Mouse (Mus musculus): Measurements from ENCODE around the gene Timm13. TPM values are rescaled to one million over a fixed set of nuclear protein-coding genes. Genes with fewer than 3 reads are reported as not detected.

Timm13 gene
- polyA plus RNA-seq, 1 experiment, result 199 TPM

DNA sequence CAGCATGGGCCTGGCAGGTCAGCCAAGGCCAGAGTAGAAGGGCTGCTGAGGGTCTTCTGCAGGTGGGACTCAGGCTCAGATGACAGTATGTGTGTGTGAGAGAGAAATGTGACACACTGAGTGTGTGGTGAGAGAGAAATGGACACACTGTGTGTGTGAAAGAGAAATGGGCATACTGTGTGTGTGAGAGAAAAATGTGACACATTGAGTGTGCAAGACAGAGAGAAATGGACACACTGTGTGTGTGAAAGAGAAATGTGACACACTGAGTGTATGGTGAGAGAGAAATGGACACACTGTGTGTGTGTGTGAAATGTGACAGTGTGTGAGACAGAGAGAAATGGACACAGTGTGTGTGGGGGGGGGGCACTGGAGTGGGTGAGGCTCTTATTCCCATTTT lies 11.1 kb upstream of the Timm13 start:
- DNase-seq (ENCODE audit: low read depth, low spot score), result no peak

DNA sequence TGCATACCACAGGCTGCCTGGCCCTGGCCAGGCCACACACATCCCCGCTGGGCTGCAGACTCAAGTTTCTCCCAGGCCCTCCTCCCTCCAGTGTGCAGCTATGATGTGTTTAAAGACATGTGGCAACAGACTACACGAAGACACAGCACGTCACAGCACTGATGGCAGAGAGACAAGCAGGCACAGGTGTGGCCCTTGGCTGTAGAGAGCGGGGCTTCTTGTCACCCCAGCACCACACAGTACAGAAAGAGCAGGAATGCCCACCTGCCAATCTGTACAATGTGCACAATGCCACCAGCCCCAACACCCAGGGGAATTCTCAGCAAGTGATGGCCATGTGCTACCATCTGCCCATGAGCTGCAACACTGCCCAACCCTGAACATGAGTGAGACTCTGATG lies 10.6 kb upstream of the Timm13 start:
- no peak for DNase-seq (ENCODE audit: low read depth, low spot score)
- 95% methylated on average over 4 of the region's 4 CpGs for WGBS

DNA sequence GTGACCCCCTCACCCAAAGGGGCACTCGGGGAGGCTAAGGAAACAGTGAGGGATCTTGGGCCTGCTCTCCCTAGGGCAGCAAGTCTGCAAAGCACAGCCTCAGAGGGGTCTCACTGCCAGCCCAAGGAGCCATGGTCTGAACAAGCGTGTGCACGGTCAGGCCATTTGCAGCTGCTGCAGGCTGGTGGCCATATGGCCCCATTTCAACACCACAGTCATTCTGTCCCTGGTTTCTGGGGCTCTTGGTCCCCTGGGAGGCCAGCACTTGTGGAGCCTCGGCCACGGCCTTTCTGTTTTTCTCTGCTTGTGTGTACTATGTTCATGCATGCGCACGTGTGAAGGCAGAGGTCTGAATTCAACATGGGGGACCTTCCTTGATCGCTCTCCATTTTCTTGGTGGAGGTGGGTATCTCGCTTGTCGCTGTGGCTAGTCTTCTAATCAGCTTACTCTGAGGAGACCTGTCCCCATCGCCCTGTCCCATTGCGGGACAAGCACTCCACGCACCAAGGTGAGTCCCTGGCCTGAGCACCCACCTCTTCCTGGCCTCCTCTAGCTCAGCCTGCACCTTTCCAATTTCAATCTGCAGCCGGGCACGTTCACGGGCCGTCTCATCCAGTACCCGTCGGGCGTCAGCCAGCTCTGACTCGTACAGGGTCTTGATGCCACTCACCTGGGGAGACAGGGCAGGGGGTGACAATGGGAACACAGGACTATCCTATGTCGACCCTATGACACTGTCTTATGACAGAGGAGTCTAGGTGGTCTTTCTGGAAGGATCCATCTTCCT lies 8.8 kb upstream of the Timm13 start:
- DNase-seq (ENCODE audit: low read depth, low spot score), result no peak
- 94% methylated on average over 22 of the region's 22 CpGs for WGBS

DNA sequence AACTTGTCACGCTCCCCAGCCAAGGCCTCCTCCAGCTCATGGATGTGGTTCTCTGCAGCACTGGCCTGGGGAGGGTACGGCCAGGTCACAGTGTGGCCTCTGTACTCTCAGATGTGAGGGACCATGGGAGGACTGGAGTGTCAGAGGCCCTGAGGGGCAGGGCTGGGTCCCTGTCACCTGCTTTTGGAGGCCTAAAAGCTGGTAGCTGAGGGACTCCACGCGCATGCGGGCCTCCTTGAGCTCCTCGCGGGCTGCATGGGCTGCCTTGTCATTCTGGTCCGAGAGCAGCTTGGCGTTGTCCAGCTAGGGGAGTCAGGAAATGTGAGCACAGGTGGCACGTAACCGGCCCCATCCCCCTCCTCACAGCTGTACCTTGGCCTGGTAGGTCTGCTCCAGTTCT lies 3.9 kb upstream of the Timm13 start:
- DNase-seq (ENCODE audit: low read depth, low spot score), result no peak
- 92% methylated on average over 11 of the region's 11 CpGs for WGBS

DNA sequence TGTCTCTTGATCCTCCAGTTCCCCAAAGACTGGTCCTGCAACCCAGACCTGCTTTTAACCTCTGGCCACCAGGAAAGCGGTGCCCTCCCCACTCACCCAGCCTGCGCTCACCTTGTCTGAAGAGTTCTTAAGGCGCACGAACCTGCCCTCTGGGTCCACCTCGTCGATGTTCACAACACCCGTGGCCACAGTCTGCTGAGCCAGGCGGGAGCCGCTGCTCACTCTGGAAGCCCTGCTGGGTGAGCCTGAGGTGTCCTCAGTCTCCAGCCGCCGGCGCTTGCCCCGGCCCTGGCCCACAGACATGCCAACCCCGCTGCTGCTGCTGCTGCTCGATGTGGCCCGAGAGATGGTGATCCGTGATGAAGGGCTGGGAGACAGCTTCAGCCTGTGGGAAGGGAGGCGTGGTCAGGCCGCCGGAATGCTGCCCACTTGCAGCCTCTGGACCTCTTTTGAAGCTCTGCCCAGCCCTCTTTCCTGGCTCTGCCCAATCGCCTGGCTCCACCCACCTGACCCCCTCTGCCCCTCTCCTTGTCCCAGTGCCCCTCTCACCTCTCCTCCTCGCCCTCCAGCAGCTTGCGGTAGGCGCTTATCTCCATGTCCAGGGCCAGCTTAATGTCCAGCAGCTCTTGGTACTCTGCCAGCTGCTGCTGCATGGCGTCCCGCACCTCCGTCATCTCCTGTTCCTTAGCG lies 3.4 kb upstream of the Timm13 start:
- DNase-seq (ENCODE audit: low read depth, low spot score), result no peak
- 89% methylated on average over 28 of the region's 28 CpGs for WGBS

DNA sequence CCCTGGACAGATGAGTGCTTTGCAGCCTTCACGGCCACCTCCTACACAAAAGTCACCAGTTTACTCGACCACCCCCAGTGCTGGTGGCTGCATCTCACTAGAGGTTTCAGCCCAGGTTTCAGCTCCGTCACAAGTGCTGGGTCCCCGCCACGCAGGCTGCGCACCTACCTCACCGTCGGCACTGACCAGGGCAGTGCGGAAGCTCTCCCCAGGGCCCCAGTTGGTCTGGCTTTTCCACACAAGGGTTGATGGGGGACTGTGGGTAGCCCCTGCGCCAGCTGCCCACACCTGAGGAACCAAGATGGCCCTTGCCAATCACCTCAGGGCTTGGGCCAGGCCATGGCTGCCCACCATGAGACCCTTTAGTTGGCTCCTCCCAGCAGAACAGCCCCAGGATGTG lies 2.5 kb upstream of the Timm13 start:
- WGBS, result 90% methylated on average over 10 of the region's 10 CpGs

DNA sequence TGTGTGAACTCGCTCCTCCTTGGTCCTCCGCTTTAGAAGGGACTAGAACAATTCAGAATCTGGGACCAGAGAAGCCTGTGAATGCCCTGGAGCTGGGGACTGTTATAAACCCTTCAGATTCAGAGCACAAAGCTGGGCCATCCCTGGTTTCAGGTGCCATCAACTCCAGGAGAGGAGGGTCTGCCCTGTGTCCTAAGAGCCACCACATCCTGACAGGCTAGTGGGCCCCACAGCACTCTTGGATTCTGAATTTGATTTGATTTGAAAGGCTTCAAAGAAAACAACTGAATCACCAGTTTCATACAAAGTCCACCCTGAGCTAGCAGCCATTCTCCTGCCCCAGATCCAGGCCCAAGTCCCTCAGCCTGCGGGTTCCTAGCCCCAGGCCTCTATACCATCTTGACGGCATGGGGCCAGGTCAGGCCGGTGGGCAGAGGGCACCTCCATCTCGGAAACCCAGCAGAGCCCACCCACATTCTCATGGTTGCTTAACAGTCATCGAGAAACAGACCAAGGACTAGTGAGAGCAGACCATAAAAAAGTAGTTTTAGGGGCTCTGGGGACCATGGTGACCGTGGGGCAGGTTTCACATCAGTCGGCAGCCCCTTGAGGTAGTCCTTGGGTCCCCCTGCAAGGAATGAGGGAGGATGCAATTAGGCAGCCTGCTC lies 1.6 kb upstream of the Timm13 start:
- no peak for DNase-seq (ENCODE audit: low read depth, low spot score)
- 89% methylated on average over 9 of the region's 9 CpGs for WGBS

More for the DNA sequence above, 2.5 kb upstream of the Timm13 start:
- no peak for DNase-seq (ENCODE audit: low read depth, low spot score)

DNA sequence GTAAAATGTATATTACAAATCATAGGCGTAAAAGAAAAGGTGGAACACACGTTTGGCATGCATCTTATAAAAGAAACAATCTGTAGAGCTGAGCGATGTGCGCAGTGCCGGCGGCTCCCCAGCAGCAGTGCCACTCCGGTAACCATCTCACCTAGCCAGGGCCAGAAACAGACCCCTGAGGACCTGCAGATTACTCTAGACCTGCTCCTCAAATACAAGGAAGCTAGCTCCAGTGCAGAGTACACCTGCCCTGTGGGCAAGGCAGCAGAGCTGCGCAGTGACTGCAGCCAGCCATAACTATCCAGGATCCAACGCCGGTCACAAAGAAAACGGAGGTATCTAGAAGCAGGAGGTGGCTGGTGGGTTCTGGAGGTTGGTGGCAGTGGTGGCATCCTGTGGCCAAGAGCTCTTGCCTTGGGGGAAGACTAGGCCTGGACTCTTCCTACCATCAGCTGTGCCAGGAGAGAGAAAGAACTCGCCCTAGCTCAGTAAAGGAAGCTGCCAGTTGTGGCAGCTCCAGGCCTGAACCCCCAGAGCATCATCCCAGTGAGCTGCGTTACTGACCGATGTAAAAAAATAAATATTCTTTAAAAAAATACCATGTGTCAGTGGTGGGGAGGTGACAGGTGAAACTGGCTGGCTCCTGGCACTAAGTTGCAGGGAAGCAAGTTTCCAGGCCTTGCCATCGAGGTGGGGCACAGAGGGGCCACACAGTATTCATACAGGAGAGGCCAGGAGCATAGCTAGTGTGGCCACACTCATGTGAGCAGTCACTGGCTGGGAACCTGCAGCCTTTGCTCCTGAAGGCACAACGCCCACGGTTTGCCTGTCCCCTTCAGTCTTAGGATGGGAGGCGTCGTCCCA lies 872 bp upstream of the Timm13 start:
- WGBS, result 82% methylated on average over 19 of the region's 19 CpGs
- no peak for DNase-seq (ENCODE audit: low read depth, low spot score)

DNA sequence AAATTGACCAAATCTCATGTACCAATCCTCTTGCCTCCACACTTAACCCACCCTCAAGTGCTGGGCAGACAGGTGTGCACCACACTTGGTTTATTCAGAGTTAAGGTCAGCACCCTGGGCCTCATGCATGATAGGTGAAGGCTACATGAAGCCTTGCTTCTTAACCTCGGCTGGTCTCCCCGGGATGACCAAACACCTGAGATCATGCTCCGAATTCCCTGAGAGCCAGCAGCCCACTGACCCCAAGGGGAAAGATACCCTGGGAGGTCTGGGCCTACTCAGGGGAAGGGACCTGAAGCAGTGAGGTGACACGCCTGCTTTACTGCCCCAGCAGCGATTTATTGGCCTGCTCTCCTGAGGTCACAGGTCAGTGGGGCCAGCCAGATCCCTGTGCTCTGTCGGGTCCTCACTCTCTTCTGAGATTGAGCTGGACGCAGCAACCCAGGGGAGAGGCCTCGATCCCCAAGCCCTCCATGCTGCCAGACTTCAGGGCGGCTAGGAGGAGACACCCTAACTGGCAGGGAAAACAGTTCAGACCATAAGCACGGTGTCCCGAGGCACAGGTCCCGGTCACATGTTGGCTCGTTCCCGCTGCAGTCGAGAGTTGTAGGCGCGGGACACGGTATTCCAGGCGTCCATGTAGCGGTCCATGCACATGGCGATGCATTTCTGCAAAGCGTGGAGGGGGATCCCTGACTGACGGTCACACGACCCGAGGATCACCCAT lies 1.0 kb downstream of the Timm13 start:
- WGBS, result 9% methylated on average over 25 of the region's 25 CpGs
- no peak for DNase-seq (ENCODE audit: low read depth, low spot score)

DNA sequence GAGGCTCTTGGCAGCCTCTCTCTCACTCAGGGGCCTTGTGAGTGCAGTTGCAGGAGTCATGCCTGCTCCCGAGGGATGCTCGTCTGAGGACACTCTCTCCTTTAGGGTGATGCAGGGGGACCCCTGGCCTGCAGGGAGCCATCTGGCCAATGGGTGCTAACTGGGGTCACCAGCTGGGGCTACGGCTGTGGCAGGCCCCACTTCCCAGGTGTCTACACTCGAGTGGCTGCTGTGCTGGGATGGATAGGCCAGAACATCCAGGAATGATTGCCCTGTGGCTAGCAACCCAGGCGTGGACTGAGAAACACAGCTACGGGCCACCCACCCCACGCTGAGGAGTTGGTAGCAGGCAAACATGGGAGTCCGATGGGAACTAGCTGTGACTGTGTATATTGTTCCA lies 1.7 kb downstream of the Timm13 start:
- DNase-seq (ENCODE audit: low read depth, low spot score), result no peak
- WGBS, result 81% methylated on average over 8 of the region's 8 CpGs

DNA sequence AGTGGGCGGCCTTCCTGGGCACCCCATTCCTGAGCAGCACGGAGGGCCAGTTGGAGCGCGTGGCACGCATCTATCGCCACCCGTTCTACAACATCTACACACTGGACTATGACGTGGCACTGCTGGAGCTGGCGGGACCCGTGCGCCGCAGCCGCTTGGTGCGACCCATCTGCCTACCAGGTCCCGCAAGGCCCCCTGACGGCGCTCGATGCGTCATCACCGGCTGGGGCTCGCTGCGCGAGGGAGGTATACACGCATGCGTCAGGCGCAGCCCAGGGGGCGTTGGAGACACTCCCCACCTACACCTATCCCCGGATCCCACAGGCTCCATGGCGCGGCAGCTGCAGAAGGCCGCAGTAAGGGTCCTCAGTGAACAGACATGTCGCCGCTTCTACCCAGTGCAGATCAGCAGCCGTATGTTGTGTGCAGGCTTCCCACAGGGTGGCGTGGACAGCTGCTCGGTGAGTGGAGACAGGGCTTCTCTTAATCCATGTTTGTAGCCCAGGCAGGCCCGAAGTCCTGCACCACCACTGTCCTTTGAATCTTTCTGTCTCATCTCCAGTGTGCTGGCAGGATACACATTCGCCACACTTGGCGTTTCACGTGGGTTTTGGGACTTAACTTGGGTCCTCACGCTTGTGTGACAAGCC lies 2.8 kb downstream of the Timm13 start:
- no peak for DNase-seq (ENCODE audit: low read depth, low spot score)
- 70% methylated on average over 41 of the region's 41 CpGs for WGBS

DNA sequence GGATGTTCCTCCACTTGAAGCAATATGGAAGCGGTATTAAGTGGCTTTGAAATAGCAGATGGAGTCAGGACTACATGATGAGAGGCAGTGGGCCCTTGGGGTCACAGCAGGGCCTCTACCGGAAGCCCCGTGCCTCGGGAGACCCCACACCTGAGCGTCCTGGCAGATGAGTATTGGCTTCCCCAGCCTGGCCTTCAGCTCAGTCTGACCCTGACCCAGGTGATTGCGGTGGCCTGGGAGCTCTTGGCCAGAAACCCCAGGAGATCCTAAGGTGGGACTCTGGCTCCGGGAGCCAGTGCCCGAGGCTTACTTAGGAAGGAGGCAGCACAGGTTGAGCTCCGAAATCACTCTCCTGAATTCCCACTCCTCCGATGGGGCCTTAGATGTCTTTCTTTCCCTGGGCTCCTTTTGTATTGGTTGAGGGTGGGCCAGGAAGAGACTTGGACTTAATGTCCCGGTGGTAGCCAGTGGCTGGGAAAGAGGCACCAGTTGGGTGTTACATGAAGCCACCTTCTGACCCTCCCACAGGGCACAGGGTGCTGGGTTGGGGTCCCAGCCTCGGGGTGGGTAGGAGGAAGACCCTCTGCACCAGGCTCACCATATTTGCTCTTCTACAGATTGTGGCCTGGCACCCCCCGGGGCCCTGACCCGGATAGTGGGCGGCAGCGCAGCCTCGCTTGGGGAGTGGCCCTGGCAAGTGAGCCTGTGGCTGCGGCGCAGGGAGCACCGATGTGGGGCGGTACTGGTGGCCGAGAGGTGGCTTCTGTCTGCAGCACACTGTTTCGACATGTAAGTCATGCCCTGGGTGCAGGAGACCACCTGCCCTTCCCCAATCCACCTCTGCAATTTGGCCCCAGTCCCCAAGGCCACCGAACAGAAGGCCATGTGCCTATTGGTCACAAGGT lies 3.9 kb downstream of the Timm13 start:
- 73% methylated on average over 24 of the region's 24 CpGs for WGBS
- DNase-seq (ENCODE audit: low read depth, low spot score), result no peak

DNA sequence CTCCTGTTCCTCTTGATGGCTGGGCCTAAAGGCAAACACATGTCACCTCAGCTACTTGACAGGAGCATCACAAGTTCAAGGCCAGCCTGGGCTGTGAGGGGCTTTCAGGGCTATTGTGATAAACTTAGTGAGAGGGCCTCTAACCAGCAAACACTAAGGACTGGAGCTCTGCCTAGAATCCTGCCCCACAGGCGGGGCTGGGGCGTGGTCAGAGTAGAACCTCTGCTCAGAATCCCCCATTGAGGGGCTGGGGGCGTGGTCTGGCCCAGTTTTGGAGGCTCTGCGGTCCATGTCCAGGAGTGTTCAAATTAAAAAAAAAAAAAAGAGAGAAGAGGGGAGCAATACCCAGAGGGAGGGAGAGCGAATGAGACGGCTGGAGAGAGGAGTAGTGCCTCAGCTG lies 5.1 kb downstream of the Timm13 start:
- DNase-seq (ENCODE audit: low read depth, low spot score), result no peak
- WGBS, result 72% methylated on average over 6 of the region's 6 CpGs

DNA sequence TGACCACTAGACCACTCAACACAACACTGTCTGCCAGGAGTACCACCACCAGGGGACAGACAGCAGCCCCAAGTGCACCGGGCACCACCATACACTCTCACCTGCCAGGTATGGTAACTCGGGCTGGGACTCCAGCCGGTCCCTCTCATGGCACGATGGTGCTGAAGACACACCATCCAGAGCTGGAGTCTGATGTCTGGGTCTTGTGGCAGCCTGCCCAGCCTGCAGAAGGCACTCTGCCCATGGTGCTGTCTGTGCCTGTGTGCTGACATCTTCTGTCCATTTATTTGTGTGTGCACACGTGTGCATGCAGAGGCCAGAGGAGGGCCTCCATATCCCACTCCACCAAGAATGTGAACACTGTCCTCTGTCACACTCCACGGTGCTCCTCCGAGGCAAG lies 5.7 kb downstream of the Timm13 start:
- 76% methylated on average over 7 of the region's 7 CpGs for WGBS
- no peak for DNase-seq (ENCODE audit: low read depth, low spot score)

DNA sequence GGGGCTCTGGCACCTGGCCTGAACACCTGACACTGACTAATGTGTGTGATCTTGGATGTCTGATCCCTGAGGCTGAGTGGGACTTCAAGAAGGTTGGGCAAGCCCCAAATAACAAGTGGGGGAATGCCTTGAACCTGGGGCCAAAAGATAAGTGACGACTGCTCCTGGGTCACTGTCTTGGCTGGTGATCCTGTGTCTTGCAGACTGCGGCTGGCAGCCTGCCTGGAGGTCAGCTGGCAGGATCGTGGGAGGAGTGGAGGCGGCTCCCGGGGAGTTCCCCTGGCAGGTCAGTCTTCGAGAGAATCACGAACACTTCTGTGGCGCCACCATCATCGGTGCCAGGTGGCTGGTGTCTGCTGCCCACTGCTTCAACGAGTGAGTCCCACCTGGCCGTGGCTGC lies 13.6 kb downstream of the Timm13 start:
- WGBS, result 18% methylated on average over 11 of the region's 11 CpGs
- no peak for DNase-seq (ENCODE audit: low read depth, low spot score)

DNA sequence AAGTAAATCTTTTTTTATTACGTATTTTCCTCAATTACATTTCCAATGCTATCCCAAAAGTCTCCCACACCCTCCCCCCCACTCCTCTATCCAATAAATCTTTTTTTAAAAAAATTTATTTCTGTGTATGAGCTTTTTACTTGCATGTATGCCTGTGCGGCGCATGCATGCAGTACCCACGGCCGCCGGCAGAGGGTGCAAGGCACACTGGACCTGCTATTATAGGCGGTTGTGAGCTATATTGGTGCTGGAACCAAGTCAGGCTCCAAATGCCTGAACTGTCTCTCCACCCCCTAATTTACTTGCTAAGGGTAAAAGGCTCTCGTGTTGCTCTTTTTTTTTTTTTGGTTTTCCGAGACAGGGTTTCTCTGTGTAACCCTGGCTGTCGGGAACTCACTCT lies 19.5 kb downstream of the Timm13 start:
- no peak for DNase-seq (ENCODE audit: low read depth, low spot score)

DNA sequence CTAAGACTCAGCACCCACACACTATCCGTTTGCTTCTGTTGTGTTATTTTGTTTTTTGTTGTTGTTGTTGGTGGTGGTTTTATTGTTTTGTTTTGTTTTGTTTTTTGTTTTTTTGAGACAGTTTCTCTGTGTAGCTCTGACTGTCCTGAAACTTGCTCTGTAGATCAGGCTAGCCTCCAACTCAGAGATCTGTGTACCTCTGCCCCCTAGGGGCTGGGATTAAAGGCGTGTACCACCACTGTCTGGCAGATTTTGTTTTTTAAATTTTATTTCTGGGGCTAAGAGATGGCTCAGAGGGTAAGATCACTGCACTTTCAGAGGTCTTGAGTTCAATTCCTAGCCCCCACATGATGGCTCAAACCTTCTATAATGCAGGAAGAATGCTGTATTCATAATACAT lies 19.9 kb downstream of the Timm13 start:
- WGBS, result 62% methylated on average over 2 of the region's 2 CpGs
- no peak for DNase-seq (ENCODE audit: low read depth, low spot score)

More for the DNA sequence above, 19.5 kb downstream of the Timm13 start:
- WGBS, result 20% methylated on average over 10 of the region's 10 CpGs

DNA sequence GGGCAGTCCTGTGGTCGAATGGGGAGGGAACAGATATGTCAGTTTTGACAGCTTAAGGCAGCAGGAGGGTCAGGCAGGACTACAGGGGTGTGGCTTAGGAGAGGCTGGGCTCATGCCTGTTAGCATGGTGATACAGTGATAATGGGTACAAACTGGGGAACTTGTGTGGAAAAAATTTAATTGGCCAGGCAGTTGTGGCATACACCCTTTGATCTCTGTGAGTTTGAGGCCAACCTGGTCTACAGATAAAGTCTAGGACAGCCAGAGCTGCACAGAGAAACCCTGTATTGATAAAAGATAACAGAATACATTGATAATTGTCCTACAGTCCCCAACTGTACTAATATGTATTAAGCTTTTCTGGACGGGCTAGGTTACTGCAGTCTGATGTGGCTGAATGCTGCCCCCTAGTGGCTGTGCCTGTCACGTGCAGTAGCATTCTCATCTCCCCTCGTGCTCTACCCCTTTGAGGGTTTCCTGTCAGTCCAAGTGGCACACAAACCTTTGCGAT lies 20.6 kb downstream of the Timm13 start:
- DNase-seq (ENCODE audit: low read depth, low spot score), result no peak
- 15% methylated on average over 5 of the region's 5 CpGs for WGBS
